Mouse (Mus musculus) embryonic facial prominence, embryonic 11.5 days (tissue): ENCODE data around the gene Tbc1d9. TPM values are rescaled to one million over a fixed set of nuclear protein-coding genes. Genes with fewer than 3 reads are reported as not detected.

Experiments
- ATAC-seq: fragments of 200-750 bp; cut with Nextera tagmentation; replicated peaks from 2 replicates; pipeline ENCODE4 v1.8.0; 2017; ENCODE audit warnings: low read depth; ENCODE audit not compliant: insufficient number of reproducible peaks, low FRiP score, low TSS enrichment
- DNase-seq: peaks from one replicate; pipeline ENCODE4 v3.0.0-alpha.2; 2015; ENCODE audit warnings: low spot score
- H3K27ac ChIP-seq: fragments of 300-500 bp; sonication (generic); replicated peaks from 2 replicates; pipeline ENCODE4 v1.5.1; 2014; ENCODE audit warnings: mild to moderate bottlenecking, low read depth, low read length, control low read depth
- H3K27me3 ChIP-seq: fragments of 300-500 bp; sonication (generic); 2 replicates; pipeline ENCODE4 v1.6.1; 2014; ENCODE audit warnings: mild to moderate bottlenecking, low read length, moderate library complexity, mixed read lengths; ENCODE audit not compliant: control insufficient read depth, insufficient read depth
- H3K36me3 ChIP-seq: fragments of 300-500 bp; sonication (generic); replicated peaks from 2 replicates; pipeline ENCODE4 v1.6.1; 2014; ENCODE audit warnings: low read depth, mild to moderate bottlenecking, low read length, moderate library complexity, mixed read lengths; ENCODE audit not compliant: control insufficient read depth, insufficient read depth
- H3K4me1 ChIP-seq: fragments of 300-500 bp; sonication (generic); 2 replicates; pipeline ENCODE4 v1.6.1; 2014; ENCODE audit warnings: low read length, mixed read lengths; ENCODE audit not compliant: control insufficient read depth, insufficient read depth
- H3K4me2 ChIP-seq: fragments of 300-500 bp; sonication (generic); 2 replicates; pipeline ENCODE4 v1.6.1; 2014; ENCODE audit warnings: low read depth, mild to moderate bottlenecking, control low read depth, low read length, moderate library complexity
- H3K4me3 ChIP-seq: fragments of 300-500 bp; sonication (generic); 2 replicates; pipeline ENCODE4 v1.5.1; 2014; ENCODE audit warnings: low read depth, low read length, control low read depth
- H3K9ac ChIP-seq: fragments of 300-500 bp; sonication (generic); replicated peaks from 2 replicates; pipeline ENCODE4 v1.6.1; 2014; ENCODE audit warnings: mild to moderate bottlenecking, control low read depth, low read length
- H3K9me3 ChIP-seq: fragments of 300-500 bp; sonication (generic); replicated peaks from 2 replicates; pipeline ENCODE4 v1.6.1; 2016; ENCODE audit warnings: mild to moderate bottlenecking, low read length, inconsistent platforms, mixed read lengths; ENCODE audit not compliant: control insufficient read depth
- WGBS: fragments of 180-500 bp; shearing (Covaris S2); extraction: QIAGEN DNeasy Blood & Tissue Kit; methylation state at CpG from one replicate; pipeline ENCODE4 v1.1.7; 2014; 5-methylcytosine and 5-hydroxymethylcytosine counted together
- polyA plus RNA-seq: library from polyadenylated mRNA; unstranded; fragments of >200 nt; fragmentation: Nextera tagmentation; extraction: Ambion mirVana; gene quantifications from 2 replicates; pipeline ENCODE4 v1.2.1, GENCODE M21; 2014

Gene Tbc1d9
- polyA plus RNA-seq: 6.4 and 7.1 TPM in 2 replicates

DNA sequence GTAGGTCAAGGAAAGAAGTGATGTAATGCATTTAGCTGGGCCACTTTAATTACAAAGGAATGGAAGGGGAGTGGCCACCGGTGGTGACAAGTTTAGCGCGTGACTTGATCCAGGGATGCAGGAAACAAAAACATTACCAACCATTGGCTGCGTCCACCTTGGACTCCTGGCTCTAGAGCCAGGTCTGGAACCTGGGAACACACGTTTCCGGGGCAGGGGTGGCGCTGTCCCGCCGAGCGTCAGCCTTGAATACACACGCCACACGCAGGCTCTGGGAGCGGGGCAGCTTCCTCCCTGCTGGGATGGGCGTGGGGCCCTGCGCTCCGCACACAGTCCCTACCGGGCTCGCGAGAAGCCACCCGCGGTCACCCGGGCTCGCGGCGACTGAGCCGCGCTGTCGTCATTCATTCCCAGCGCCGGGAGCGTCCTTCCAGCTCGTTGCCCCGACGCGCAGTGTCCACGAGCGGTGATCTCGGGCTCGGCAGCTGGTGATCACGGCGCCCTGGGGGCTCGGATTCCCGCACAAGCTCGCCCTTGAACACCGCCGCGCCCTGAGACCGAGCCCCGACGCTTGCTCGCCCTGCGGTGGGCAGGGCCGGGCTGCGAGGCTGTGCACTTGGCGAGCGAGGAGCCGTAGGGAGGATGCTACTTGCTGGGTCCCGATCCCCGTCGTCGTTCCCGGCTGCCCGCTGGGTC, at the start of gene Tbc1d9:
Gene Tbc1d9 (plus strand): TSS at position 118 of the 696 bp plus-strand sequence.
- Histone ChIP-seq H3K9me3 (no peaks in the 10 kb centered on the region), H3K36me3 (no peaks in the 10 kb centered on the region), H3K4me2 (peak within 1 kb of the TSS; percentile 93), H3K27me3 (no peaks in the 10 kb centered on the region), H3K9ac (peak within 1 kb of the TSS; percentile 55), H3K4me1 (no peaks in the 10 kb centered on the region), H3K4me3 (peak within 1 kb of the TSS; percentile 72), H3K27ac (peak within 1 kb of the TSS; percentile 71)
- WGBS: under 1% methylated on average over 54 of the region's 63 CpGs
- peak; percentile 75 for DNase-seq
- ATAC-seq: peak; percentile 95

DNA sequence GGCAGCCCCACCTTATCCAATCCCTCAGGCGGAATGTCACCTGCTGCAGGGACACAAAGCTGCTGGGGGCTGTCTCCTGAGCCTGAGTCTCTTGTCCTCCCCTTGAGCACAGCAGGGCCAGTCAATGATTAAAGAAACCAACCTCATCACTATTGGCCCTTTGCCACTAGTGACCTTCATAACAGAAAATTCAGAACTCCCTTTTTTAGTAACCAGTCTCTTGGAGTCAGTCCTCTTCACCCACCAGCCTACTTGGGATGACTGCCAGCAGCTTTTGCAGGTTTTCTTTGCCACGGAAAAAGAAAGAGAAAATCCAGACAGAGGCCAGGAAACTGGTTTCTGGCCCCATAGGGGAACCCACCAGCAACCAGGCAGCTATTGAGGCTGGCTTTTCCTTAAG, 30.1 kb upstream of the Tbc1d9 start:
- Histone ChIP-seq H3K27ac (no peak overlapping the region), H3K4me3 (no peak overlapping the region), H3K9me3 (no peaks in the 10 kb centered on the region), H3K36me3 (no peaks in the 10 kb centered on the region), H3K4me1 (no peaks in the 10 kb centered on the region), H3K27me3 (no peaks in the 10 kb centered on the region), H3K9ac (no peak overlapping the region), H3K4me2 (no peak overlapping the region)
- ATAC-seq: no peak
- DNase-seq: no peak
- 54% methylated on average over 2 of the region's 2 CpGs for WGBS

DNA sequence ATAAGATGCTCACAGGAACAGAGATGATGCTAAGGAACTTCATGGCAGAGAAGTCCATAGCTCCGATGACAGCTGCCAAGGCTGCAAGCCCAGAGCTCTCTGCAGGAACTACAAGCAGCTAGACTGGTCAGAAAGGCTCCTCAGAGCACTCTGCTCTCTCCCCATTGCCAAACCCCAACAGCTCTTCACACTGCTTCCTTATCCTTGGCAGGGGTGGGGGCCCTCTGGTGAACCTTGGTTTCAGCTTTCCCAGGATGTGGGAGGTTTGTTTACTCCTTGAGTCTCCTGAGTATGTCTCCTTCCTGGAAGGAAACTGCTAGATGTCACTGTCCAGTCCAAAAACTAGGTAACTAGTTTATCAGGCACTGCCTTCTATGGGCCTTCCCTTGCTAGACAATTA, 25.1 kb upstream of the Tbc1d9 start:
- Histone ChIP-seq H3K36me3 (no peaks in the 10 kb centered on the region), H3K9me3 (no peaks in the 10 kb centered on the region), H3K4me1 (no peaks in the 10 kb centered on the region), H3K4me3 (no peak overlapping the region), H3K27me3 (no peaks in the 10 kb centered on the region), H3K4me2 (no peak overlapping the region), H3K27ac (no peak overlapping the region), H3K9ac (no peak overlapping the region)
- 67% methylated on average over 1 of the region's 1 CpGs for WGBS
- no peak for ATAC-seq
- no peak for DNase-seq

DNA sequence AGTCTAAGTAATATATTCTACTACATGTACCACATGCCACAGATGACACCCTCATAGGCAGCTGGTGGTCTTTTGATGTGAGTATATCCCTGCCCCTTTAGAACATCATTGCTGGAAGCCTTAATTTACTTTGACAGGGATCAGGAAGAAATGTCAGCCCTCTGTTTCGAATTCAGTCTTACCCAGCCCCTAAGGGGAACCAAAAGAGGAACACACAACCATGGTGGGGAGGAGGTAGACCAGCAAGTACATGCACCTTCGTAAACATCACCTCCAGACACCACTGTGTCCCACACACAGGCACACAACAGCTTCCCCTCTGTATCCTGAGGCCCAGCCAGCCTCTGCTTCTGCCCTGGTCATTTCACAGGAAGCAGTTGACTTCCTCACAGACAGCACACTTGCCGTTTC, 24.4 kb upstream of the Tbc1d9 start:
- 45% methylated on average over 3 of the region's 3 CpGs for WGBS
- Histone ChIP-seq H3K9me3 (no peaks in the 10 kb centered on the region), H3K4me2 (no peak overlapping the region), H3K4me1 (no peaks in the 10 kb centered on the region), H3K27ac (no peak overlapping the region), H3K27me3 (no peaks in the 10 kb centered on the region), H3K9ac (no peak overlapping the region), H3K4me3 (no peak overlapping the region), H3K36me3 (no peaks in the 10 kb centered on the region)
- DNase-seq (no peak), ATAC-seq (no peak)

DNA sequence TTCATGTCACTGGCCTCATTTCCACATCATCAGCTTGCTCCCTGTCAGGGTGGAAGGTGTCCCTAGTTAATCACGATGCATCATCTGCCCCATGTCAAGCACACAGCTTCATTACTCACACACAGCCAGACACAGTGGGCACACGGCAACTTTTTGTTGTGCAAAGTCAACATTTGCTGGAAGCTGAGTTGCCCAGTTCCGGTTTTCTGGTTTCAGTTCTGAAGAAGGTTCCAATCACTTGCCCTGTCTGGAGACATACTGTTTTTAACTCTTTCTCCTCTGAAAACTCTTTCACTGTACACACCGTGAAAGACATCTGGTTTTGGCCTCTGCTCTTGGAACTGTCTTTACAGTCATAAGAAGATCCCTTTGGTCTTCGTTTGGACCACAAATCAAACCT, 23.8 kb upstream of the Tbc1d9 start:
- no peaks in the 10 kb centered on the region for H3K27me3 ChIP-seq
- no peaks in the 10 kb centered on the region for H3K36me3 ChIP-seq
- no peak overlapping the region for H3K4me2 ChIP-seq
- ATAC-seq: no peak
- no peak overlapping the region for H3K9ac ChIP-seq
- no peak for DNase-seq
- H3K27ac ChIP-seq: no peak overlapping the region
- no peaks in the 10 kb centered on the region for H3K9me3 ChIP-seq
- WGBS: 81% methylated on average over 5 of the region's 5 CpGs
- no peaks in the 10 kb centered on the region for H3K4me1 ChIP-seq
- H3K4me3 ChIP-seq: no peak overlapping the region

DNA sequence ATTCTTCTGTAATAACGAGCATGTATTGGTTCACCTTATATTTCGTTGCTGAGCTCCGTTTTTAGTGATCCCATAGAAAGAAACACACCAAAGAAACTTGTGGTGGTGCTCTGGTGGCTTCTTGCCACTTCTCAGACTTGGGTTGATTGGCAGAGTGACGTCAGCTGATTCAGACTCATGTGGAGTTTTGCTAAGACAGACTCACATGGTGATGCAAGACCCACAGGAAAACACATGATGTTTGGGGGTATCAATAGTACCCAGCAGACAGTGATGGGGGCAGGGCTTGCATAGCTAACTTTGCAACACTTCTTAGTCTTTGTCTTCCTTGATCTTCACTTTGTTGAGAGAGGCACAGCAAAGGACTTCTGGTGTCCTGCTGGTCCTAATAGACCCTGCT, 20.6 kb upstream of the Tbc1d9 start:
- WGBS: 90% methylated on average over 4 of the region's 4 CpGs
- Histone ChIP-seq H3K27ac (no peak overlapping the region), H3K27me3 (no peaks in the 10 kb centered on the region), H3K9me3 (no peaks in the 10 kb centered on the region), H3K4me1 (no peaks in the 10 kb centered on the region), H3K4me3 (no peak overlapping the region), H3K9ac (no peak overlapping the region), H3K36me3 (no peaks in the 10 kb centered on the region), H3K4me2 (no peak overlapping the region)
- DNase-seq (no peak), ATAC-seq (no peak)

DNA sequence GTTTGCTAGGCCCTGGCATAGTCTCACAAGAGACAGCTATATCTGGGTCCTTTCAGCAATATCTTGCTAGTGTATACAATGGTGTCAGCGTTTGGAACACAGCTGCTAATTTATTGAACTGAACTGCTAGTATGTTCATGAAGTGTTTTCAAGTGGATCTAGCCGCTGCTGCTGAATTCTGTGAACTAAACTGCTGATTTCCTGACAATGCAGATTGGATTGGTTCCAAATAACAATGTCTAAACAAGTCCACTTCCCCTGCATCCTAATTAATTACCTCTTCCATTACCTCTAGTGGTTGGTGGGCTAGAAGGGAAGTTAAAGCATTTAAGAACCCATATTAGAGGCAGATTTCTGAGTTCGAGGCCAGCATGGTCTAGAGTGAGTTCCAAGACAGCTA, 19.7 kb upstream of the Tbc1d9 start:
- no peaks in the 10 kb centered on the region for H3K4me1 ChIP-seq
- no peaks in the 10 kb centered on the region for H3K9me3 ChIP-seq
- WGBS: 80% methylated on average over 3 of the region's 3 CpGs
- DNase-seq: no peak
- no peaks in the 10 kb centered on the region for H3K36me3 ChIP-seq
- H3K4me3 ChIP-seq: no peak overlapping the region
- no peak overlapping the region for H3K9ac ChIP-seq
- no peak overlapping the region for H3K4me2 ChIP-seq
- no peak overlapping the region for H3K27ac ChIP-seq
- no peak for ATAC-seq
- H3K27me3 ChIP-seq: no peaks in the 10 kb centered on the region

DNA sequence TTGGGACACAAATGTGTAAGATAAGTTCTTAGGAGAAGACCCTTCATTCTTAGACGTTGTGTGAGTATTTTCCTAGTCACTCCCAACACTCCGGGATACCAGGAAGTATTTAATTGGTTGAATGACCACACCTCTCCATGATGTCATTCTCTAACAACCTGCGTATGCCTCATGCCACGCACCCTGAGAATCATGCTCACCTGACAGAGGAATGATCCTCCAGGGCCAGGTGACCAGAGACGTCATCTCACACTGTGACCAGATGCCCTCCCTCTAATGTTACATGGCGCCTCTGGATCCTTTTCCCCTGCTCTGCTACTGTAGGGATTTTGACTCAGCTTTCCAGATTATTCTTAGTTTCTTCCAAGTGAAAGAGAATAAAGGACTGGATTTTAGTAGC, 16.0 kb upstream of the Tbc1d9 start:
- ATAC-seq (no peak), DNase-seq (no peak)
- H3K4me2 ChIP-seq: no peak overlapping the region
- no peak overlapping the region for H3K27ac ChIP-seq
- no peaks in the 10 kb centered on the region for H3K9me3 ChIP-seq
- no peak overlapping the region for H3K4me3 ChIP-seq
- no peaks in the 10 kb centered on the region for H3K36me3 ChIP-seq
- 83% methylated on average over 6 of the region's 6 CpGs for WGBS
- no peaks in the 10 kb centered on the region for H3K4me1 ChIP-seq
- H3K27me3 ChIP-seq: no peaks in the 10 kb centered on the region
- H3K9ac ChIP-seq: no peak overlapping the region
